Mouse (Mus musculus) hindbrain, embryonic 13.5 days (tissue): ENCODE measurements around the gene Zfp423. TPM values are rescaled to one million over a fixed set of nuclear protein-coding genes. Genes with fewer than 3 reads are reported as not detected.

Experiments used
- ATAC-seq: fragments of 200-750 bp; cut with Nextera tagmentation; 2 replicates; pipeline ENCODE4 v1.8.0; 2017; ENCODE audit warnings: moderate TSS enrichment; ENCODE audit not compliant: low FRiP score
- H3K27ac ChIP-seq: fragments of 300-500 bp; sonication (generic); 2 replicates; pipeline ENCODE4 v1.5.1; 2015; ENCODE audit warnings: inconsistent platforms, mild to moderate bottlenecking, moderate library complexity
- H3K27me3 ChIP-seq: fragments of 300-500 bp; sonication (generic); 2 replicates; pipeline ENCODE4 v1.6.1; 2015; ENCODE audit warnings: mild to moderate bottlenecking, inconsistent platforms
- H3K36me3 ChIP-seq: fragments of 300-500 bp; sonication (generic); 2 replicates; pipeline ENCODE4 v1.6.1; 2015; ENCODE audit warnings: mild to moderate bottlenecking, inconsistent platforms
- H3K4me1 ChIP-seq: fragments of 300-500 bp; sonication (generic); replicated peaks from 2 replicates; pipeline ENCODE4 v1.6.1; 2015; ENCODE audit warnings: inconsistent platforms
- H3K4me2 ChIP-seq: fragments of 300-500 bp; sonication (generic); 2 replicates; pipeline ENCODE4 v1.6.1; 2015; ENCODE audit warnings: inconsistent platforms, mild to moderate bottlenecking, moderate library complexity
- H3K4me3 ChIP-seq: fragments of 300-500 bp; sonication (generic); 2 replicates; pipeline ENCODE4 v1.5.1; 2015; ENCODE audit warnings: mild to moderate bottlenecking, inconsistent platforms
- H3K9ac ChIP-seq: fragments of 300-500 bp; sonication (generic); 2 replicates; pipeline ENCODE4 v1.6.1; 2015; ENCODE audit warnings: mild to moderate bottlenecking, inconsistent platforms
- H3K9me3 ChIP-seq: fragments of 300-500 bp; sonication (generic); 2 replicates; pipeline ENCODE4 v1.6.1; 2016; ENCODE audit warnings: inconsistent platforms
- WGBS: fragments of 180-500 bp; shearing (Covaris S2); methylation state at CpG from one replicate; pipeline ENCODE4 v1.1.7; 2015; 5-methylcytosine and 5-hydroxymethylcytosine counted together
- polyA plus RNA-seq: library from polyadenylated mRNA; unstranded; fragments of >200 nt; fragmentation: Nextera tagmentation; extraction: Ambion mirVana; gene quantifications from 2 replicates; pipeline ENCODE4 v1.2.1, GENCODE M21; 2015

The Zfp423 gene
- polyA plus RNA-seq, 1 experiment from 2014 or later, result 39.6 TPM

GRCm38 (mm10) chr8:87831116-87831515 is 128.3 kb downstream of the Zfp423 start:
- 0 out of 2 replicates have a peak, but pooled peaks have one; percentile 3 for ATAC-seq
- H3K9ac ChIP-seq, result no peak overlapping the region
- no peak overlapping the region for H3K4me2 ChIP-seq
- no peaks in the 10 kb centered on the region for H3K9me3 ChIP-seq
- no peaks in the 10 kb centered on the region for H3K36me3 ChIP-seq
- H3K4me1 ChIP-seq, result peaks cover 84% of the 10 kb centered on the region
- no peaks in the 10 kb centered on the region for H3K27me3 ChIP-seq
- 5% methylated on average over 9 of the region's 9 CpGs for WGBS
- H3K4me3 ChIP-seq, result no peak overlapping the region
- peak overlapping the region; percentile 88 for H3K27ac ChIP-seq

- 17% methylated on average over 6 of the region's 6 CpGs for WGBS
- H3K4me1 ChIP-seq, result peaks cover 77% of the 10 kb centered on the region
- H3K27ac ChIP-seq, result no peak overlapping the region
Observed at GRCm38 (mm10) chr8:87830200-87830599, 129.2 kb downstream of the Zfp423 start.

GRCm38 (mm10) chr8:87826013-87826660 is 133.3 kb downstream of the Zfp423 start:
- Histone ChIP-seq H3K36me3 (no peaks in the 10 kb centered on the region), H3K9ac (no peak overlapping the region), H3K4me3 (no peak overlapping the region), H3K4me1 (peaks cover 65% of the 10 kb centered on the region), H3K4me2 (no peak overlapping the region), H3K27ac (no peak overlapping the region), H3K27me3 (no peaks in the 10 kb centered on the region), H3K9me3 (no peaks in the 10 kb centered on the region)
- 79% methylated on average over 9 of the region's 9 CpGs for WGBS
- no peak for ATAC-seq

More at GRCm38 (mm10) chr8:87830200-87830599, 129.2 kb downstream of the Zfp423 start:
- H3K9me3 ChIP-seq, result no peaks in the 10 kb centered on the region
- no peak overlapping the region for H3K4me3 ChIP-seq
- no peak for ATAC-seq
- no peaks in the 10 kb centered on the region for H3K27me3 ChIP-seq
- H3K36me3 ChIP-seq, result no peaks in the 10 kb centered on the region
- no peak overlapping the region for H3K4me2 ChIP-seq
- H3K9ac ChIP-seq, result no peak overlapping the region; the same call in 1 of the 2 replicates

- H3K4me3 ChIP-seq, result no peak overlapping the region
- peak overlapping the region; percentile 29; the same call in 1 of the 2 replicates for H3K9ac ChIP-seq
- no peak overlapping the region; the same call in 1 of the 2 replicates for H3K4me2 ChIP-seq
- no peaks in the 10 kb centered on the region for H3K36me3 ChIP-seq
- H3K9me3 ChIP-seq, result no peaks in the 10 kb centered on the region
- WGBS, result 9% methylated on average over 7 of the region's 7 CpGs
- H3K4me1 ChIP-seq, result peaks cover 54% of the 10 kb centered on the region
- no peak for ATAC-seq
- peak overlapping the region; percentile 55 for H3K27ac ChIP-seq
- H3K27me3 ChIP-seq, result no peaks in the 10 kb centered on the region
Observed at GRCm38 (mm10) chr8:87823172-87823571, 136.2 kb downstream of the Zfp423 start.

GRCm38 (mm10) chr8:87822690-87823089 is 136.7 kb downstream of the Zfp423 start:
- Histone ChIP-seq H3K27me3 (no peaks in the 10 kb centered on the region), H3K27ac (peak overlapping the region; percentile 55), H3K9ac (peak overlapping the region; percentile 29), H3K9me3 (no peaks in the 10 kb centered on the region), H3K4me1 (peaks cover 53% of the 10 kb centered on the region), H3K4me2 (peak overlapping the region; percentile 15), H3K4me3 (no peak overlapping the region), H3K36me3 (no peaks in the 10 kb centered on the region)
- WGBS, result 14% methylated on average over 12 of the region's 12 CpGs
- ATAC-seq, result no peak

GRCm38 (mm10) chr8:87822175-87822574 is 137.2 kb downstream of the Zfp423 start:
- Histone ChIP-seq H3K4me2 (peak overlapping the region; percentile 15; the same call in 1 of the 2 replicates), H3K36me3 (no peaks in the 10 kb centered on the region), H3K4me1 (peaks cover 48% of the 10 kb centered on the region), H3K4me3 (no peak overlapping the region), H3K9me3 (no peaks in the 10 kb centered on the region), H3K27ac (peak overlapping the region; percentile 55), H3K27me3 (no peaks in the 10 kb centered on the region), H3K9ac (peak overlapping the region; percentile 29)
- 48% methylated on average over 11 of the region's 11 CpGs for WGBS
- peak; percentile 52; the same call in 1 of the 2 replicates for ATAC-seq

GRCm38 (mm10) chr8:87821655-87822054 is 137.7 kb downstream of the Zfp423 start:
- Histone ChIP-seq H3K4me2 (no peak overlapping the region), H3K27me3 (no peaks in the 10 kb centered on the region), H3K9ac (no peak overlapping the region), H3K4me3 (no peak overlapping the region), H3K36me3 (no peaks in the 10 kb centered on the region), H3K4me1 (peaks cover 49% of the 10 kb centered on the region), H3K9me3 (no peaks in the 10 kb centered on the region), H3K27ac (peak overlapping the region; percentile 55; the same call in 1 of the 2 replicates)
- WGBS, result 68% methylated on average over 2 of the region's 2 CpGs
- no peak for ATAC-seq

- Histone ChIP-seq H3K4me2 (no peak overlapping the region), H3K9me3 (no peaks in the 10 kb centered on the region), H3K36me3 (no peaks in the 10 kb centered on the region), H3K9ac (no peak overlapping the region), H3K4me1 (peaks cover 56% of the 10 kb centered on the region), H3K4me3 (no peak overlapping the region), H3K27ac (no peak overlapping the region), H3K27me3 (no peaks in the 10 kb centered on the region)
- 95% methylated on average over 3 of the region's 3 CpGs for WGBS
- ATAC-seq, result no peak
Observed at GRCm38 (mm10) chr8:87819263-87819662, 140.1 kb downstream of the Zfp423 start.

- H3K4me2 ChIP-seq, result no peak overlapping the region
- 80% methylated on average over 7 of the region's 7 CpGs for WGBS
- 0 out of 2 replicates have a peak overlapping the region, but pooled peaks have one; percentile 15 for H3K9ac ChIP-seq
- no peaks in the 10 kb centered on the region for H3K9me3 ChIP-seq
- H3K4me3 ChIP-seq, result no peak overlapping the region
- H3K27me3 ChIP-seq, result no peaks in the 10 kb centered on the region
- H3K36me3 ChIP-seq, result no peaks in the 10 kb centered on the region
- peak overlapping the region; percentile 35; the same call in 1 of the 2 replicates for H3K27ac ChIP-seq
- ATAC-seq, result no peak
- H3K4me1 ChIP-seq, result peaks cover 51% of the 10 kb centered on the region
Observed at GRCm38 (mm10) chr8:87818506-87818905, 140.9 kb downstream of the Zfp423 start.

- Histone ChIP-seq H3K36me3 (no peaks in the 10 kb centered on the region), H3K4me2 (no peak overlapping the region), H3K4me3 (no peak overlapping the region), H3K4me1 (peaks cover 48% of the 10 kb centered on the region), H3K27ac (peak overlapping the region; percentile 44; the same call in 1 of the 2 replicates), H3K27me3 (no peaks in the 10 kb centered on the region), H3K9me3 (no peaks in the 10 kb centered on the region), H3K9ac (peak overlapping the region; percentile 24; the same call in 1 of the 2 replicates)
- no peak for ATAC-seq
- 50% methylated on average over 5 of the region's 5 CpGs for WGBS
Observed at GRCm38 (mm10) chr8:87816141-87816540, 143.3 kb downstream of the Zfp423 start.

- H3K36me3 ChIP-seq, result no peaks in the 10 kb centered on the region
- ATAC-seq, result no peak
- no peaks in the 10 kb centered on the region for H3K9me3 ChIP-seq
- H3K4me3 ChIP-seq, result no peak overlapping the region
- peaks cover 45% of the 10 kb centered on the region for H3K4me1 ChIP-seq
- 54% methylated on average over 12 of the region's 12 CpGs for WGBS
- no peaks in the 10 kb centered on the region for H3K27me3 ChIP-seq
- 0 out of 2 replicates have a peak overlapping the region, but pooled peaks have one; percentile 6 for H3K9ac ChIP-seq
- H3K27ac ChIP-seq, result peak overlapping the region; percentile 80
- H3K4me2 ChIP-seq, result no peak overlapping the region
Observed at GRCm38 (mm10) chr8:87812661-87813060, 146.7 kb downstream of the Zfp423 start.

- ATAC-seq, result 0 out of 2 replicates have a peak, but pooled peaks have one; percentile 34
- Histone ChIP-seq H3K9ac (0 out of 2 replicates have a peak overlapping the region, but pooled peaks have one; percentile 6), H3K27me3 (no peaks in the 10 kb centered on the region), H3K4me2 (0 out of 2 replicates have a peak overlapping the region, but pooled peaks have one; percentile 15), H3K36me3 (no peaks in the 10 kb centered on the region), H3K9me3 (no peaks in the 10 kb centered on the region), H3K4me1 (peaks cover 50% of the 10 kb centered on the region), H3K27ac (peak overlapping the region; percentile 80), H3K4me3 (no peak overlapping the region)
- 80% methylated on average over 2 of the region's 2 CpGs for WGBS
Observed at GRCm38 (mm10) chr8:87812069-87812449, 147.3 kb downstream of the Zfp423 start.
